ENCODE assay signal across 26 mouse cellular contexts in genomic region chr11:74472671-74473070, GRCm38 (mm10).
"Had no signal": no experiment of that assay in that cellular context is flagged by ENCODE, and none has a peak within 500 bp of the region (broad histone marks: within the 10 kb centered on the region; RNA-seq: fewer than 3 reads in every experiment).

No protein-coding gene starts in this region.

- H3K27ac ChIP-seq: gastrocnemius, adult 2 months; heart, embryonic 10.5 days; hindbrain, embryonic 10.5 days; hindbrain, embryonic 14.5 days; intestine, embryonic 15.5 days; kidney, embryonic 15.5 days; kidney, postnatal 0 days; layer of hippocampus, adult 2 months; left cerebral cortex, adult 2 months; limb, embryonic 10.5 days; limb, embryonic 12.5 days; liver, embryonic 13.5 days had no signal

- H3K9ac ChIP-seq: heart, embryonic 12.5 days; hindbrain, embryonic 14.5 days; intestine, embryonic 15.5 days; kidney, embryonic 15.5 days; limb, embryonic 12.5 days; liver, embryonic 13.5 days had no signal

- ATAC-seq: inflammation-experienced regulatory T-cells, adult 6 months; intestine, embryonic 15.5 days; intestine, postnatal 0 days had no signal

- H3K27me3 ChIP-seq: heart, embryonic 12.5 days; intestine, embryonic 15.5 days; kidney, embryonic 15.5 days; limb, embryonic 12.5 days; liver, embryonic 13.5 days had no signal

- H3K36me3 ChIP-seq: heart, embryonic 10.5 days; heart, embryonic 12.5 days; hindbrain, embryonic 10.5 days; intestine, embryonic 15.5 days; kidney, embryonic 15.5 days; limb, embryonic 10.5 days; limb, embryonic 12.5 days; liver, embryonic 13.5 days had no signal

- H3K4me3 ChIP-seq: gastrocnemius, adult 2 months; heart, embryonic 10.5 days; heart, embryonic 12.5 days; hindbrain, embryonic 10.5 days; intestine, embryonic 15.5 days; kidney, embryonic 15.5 days; layer of hippocampus, adult 2 months; left cerebral cortex, adult 2 months; limb, embryonic 10.5 days; limb, embryonic 12.5 days; liver, embryonic 13.5 days had no signal

- H3K4me2 ChIP-seq: heart, embryonic 12.5 days; hindbrain, embryonic 14.5 days; intestine, embryonic 15.5 days; kidney, embryonic 15.5 days; limb, embryonic 12.5 days; liver, embryonic 11.5 days; liver, embryonic 13.5 days had no signal

- H3K4me1 ChIP-seq: limb, embryonic 12.5 days had no signal

- DNase-seq: gastrocnemius, adult 2 months; gastrocnemius, postnatal 10 days; gastrocnemius, postnatal 25 days; heart, adult 18-20 months; heart, postnatal 10 days; heart, postnatal 4 days; kidney, adult 18-20 months; kidney, adult 9 months; kidney, postnatal 14 days; kidney, postnatal 4 days; liver; liver, embryonic 13.5 days had no signal

- H3K9me3 ChIP-seq: heart, embryonic 10.5 days; heart, embryonic 12.5 days; hindbrain, embryonic 10.5 days; intestine, embryonic 15.5 days; kidney, embryonic 15.5 days; limb, embryonic 10.5 days; limb, embryonic 12.5 days; liver, embryonic 13.5 days had no signal
